Mouse (Mus musculus) lung, postnatal 4 days (tissue): ENCODE measurements at regions not wholly inside any gene's neighbourhood (a gene's known extent, or its start where the extent isn't known, plus 50 kb on each side); places are given as distances from the start of the nearest gene placed in this dataset.
A peak's percentile ranks its signal among the peaks of the same experiment; 100 is the strongest.

Source experiments
- DNase-seq, 2 experiments: peaks; one replicate each; pipeline ENCODE4 v3.0.0; 2021

DNA sequence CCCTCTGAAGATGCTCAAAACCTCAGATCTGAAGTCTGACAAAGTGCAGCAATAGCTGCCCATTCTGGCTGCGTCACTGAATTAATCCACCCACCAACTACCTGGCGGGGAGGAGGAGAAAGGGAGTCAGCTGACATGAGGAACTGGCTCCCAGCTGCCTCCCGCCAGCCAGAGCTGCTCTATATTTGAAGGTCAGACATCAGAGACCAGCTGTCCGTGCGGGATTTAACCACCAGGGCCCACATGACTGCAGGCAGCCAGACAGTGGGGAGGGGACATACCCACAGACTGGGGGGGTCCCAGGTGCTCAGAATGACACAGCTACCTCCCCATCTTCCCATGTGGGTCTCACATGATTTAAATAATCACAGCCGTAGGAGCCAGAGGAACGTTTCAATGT, 94.8 kb upstream of the Aldh1b1 start:
- no peak for DNase-seq

- no peak for DNase-seq
These were observed 99.2 kb upstream of the Aldh1b1 start for GRCm38 (mm10) chr4:45699601-45700000.

- DNase-seq, result no peak
These were observed 103.6 kb upstream of the Aldh1b1 start for GRCm38 (mm10) chr4:45695239-45695638.

DNA sequence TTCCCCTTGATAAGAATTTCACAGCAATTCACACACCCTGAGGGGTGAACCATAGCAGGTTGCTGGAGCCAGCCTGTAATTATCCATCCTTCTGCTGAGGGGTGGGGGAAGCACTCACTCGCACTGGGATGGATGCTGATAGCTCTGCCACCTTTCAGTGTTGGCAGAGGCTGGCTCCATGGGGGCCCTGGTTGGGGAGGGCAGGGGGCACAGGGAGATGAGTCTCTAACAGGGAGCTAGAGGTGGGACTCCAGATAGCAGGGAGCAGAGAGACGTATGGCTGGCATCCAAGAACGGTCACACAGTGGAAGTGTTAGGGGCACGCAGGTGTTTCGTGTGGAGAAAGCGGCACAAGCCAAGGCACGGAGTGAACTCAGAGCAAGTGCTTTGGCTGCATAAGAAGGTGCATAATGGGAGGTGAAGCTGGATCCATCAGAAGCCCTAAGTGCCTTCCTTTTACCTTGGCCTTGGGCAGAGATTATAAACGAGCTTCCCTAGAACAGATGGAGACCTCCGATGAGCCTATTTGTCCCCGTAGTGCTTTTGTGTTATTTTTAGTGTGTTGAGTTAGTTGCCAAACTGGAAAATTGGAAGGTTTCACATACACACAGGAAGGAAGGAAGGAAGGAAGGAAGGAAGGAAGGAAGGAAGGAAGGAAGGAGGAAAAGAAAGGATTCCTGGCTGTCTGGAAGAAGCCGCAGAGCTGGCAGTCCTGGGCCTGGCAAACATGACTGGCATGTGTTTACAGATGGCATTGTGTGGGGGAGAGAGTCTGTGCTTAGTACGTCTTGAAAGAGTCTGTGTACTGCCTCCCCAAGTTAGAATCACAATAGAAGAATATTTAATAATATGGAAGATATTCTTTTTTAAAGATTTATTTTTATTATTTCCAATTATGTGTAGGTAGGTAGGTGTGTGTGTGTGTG, 108.6 kb upstream of the Aldh1b1 start:
- no peak for DNase-seq

GRCm38 (mm10) chr4:45689572-45689971, 109.2 kb upstream of the Aldh1b1 start:
- DNase-seq, result no peak

DNA sequence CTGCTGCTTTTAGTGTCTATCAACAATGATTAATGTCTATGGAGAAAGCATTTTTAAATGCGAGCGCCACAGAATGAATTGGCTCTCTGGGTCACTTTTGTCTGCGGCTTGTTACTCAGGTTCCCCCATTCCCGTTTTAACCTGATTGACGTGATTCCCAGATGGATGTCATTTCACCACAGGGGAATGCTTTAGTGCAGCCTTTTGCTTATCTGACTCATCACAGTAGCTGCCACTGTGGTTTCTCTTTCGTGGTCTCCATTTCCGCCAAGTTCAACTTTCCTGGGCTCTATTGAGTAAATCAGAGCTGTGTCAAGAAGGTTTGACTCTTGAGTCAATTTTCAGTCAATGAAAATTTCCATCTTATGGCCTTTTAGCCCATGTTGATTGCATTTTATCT, 110.6 kb upstream of the Aldh1b1 start:
- no peak for DNase-seq

DNA sequence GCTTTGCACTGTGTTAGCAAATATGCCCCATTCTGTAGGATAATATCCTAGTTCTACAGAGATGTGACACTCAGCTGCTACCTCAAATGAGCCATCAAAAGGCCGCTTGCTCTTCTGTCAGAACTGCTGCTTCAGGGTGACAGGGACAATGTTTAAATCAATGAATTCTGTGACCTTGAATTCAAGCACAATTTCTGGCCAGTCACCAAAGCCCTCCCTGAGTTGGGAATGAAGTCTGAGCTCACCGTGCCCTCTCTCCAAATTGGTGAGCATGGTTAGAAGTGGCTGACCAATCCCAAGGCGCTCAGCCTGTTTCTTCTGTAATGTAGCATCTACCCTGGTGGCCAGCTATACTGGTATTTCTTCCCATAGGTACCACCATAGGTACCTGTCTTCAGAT, 113.8 kb upstream of the Aldh1b1 start:
- DNase-seq, result no peak

DNA sequence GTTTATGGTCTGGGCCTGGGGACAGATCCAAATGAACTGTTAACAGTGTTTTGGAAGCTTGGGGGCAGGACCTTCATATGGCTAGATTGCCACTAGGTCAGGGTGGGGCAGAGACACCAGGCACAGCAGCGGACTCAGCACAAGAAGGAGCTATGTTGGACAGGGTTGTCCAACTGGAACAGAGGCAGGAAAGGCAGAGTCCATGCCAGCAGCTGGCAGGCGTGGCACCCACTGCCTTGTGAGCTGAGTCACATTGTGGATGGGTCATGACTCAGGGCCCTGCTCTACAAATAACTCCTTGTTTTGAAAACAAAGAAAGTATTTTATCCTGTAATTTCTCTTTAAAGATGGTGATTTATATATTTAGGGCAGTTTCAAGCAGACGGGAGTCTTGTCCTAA, 115.6 kb upstream of the Aldh1b1 start:
- no peak for DNase-seq

DNA sequence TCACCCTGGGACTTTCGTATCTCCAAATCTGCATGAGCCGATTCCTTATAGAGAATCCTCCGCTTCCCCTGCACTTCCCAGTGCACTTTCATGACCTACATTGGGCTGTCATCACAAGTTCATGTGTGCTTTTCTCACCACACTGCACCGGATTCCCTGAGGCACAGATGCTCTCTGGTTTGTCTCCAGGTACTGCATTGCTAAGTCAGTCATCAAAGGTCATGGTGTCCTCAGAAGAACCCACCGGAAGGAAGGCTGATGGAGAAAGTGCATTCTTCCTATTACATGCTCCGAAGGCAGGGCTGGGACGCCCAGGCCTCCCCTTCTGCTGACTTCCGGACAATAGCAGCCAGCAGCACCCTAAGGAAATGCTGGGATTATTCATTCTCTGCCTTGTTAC, 116.1 kb upstream of the Aldh1b1 start:
- DNase-seq, result no peak

- DNase-seq, result peak in 1 of 2 experiments; percentile 12
These were observed 122.7 kb upstream of the Aldh1b1 start for GRCm38 (mm10) chr4:45676137-45676536.

DNA sequence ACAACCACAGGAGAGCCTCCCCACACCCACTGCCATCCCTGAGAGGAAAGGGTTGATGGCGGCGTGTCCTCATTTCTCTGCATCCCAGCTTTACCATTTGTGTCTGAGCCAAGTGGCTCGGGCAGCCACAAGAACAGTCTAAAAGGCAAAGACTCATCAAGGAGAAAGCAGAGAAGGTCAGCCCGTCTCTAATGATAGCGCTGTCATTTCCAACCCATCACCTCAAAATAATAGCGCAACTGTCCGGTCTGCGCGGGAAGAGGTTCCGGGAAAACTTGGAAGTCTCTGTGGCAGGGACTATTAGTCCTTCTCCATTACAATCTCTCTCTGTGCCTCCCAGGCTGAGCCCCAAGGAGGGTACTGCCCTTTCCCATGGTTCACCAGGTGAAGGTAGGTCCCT, 124.5 kb upstream of the Aldh1b1 start:
- no peak for DNase-seq

DNA sequence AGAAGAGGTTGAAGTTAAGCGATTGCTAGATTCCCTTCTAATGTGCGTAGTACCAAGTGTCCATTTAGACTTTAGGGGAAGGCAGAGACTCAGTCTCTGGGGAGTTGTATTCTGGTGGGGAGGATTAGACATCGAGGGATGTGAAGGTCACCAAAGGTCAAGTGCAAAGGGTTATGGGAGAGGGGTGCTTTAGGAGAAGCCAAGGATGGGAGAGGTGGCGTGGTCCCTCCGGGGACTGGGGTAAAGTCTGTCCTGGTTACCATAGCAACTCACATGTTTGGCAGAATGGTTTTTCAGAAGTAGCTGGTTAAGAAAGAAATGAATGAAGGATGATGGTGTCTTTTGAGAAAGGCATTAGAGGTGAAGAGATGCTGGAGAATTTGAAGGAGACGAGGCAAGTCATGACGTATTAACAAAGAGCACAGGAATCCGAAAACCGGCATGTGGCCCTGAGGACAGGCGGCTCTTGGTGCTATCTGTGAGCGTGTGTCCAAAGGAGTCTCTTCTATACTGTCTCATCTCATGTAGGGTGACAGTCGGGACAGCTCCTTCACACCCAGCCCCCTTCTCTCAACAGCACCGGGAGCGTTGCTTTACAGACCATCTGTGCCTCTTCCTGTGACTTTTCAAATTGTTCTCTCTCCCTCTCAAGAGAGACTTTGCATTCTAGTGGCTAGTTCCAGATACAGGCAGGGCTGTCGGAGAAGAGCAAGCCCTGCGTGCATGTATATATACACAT, 125.6 kb upstream of the Aldh1b1 start:
- no peak for DNase-seq

DNA sequence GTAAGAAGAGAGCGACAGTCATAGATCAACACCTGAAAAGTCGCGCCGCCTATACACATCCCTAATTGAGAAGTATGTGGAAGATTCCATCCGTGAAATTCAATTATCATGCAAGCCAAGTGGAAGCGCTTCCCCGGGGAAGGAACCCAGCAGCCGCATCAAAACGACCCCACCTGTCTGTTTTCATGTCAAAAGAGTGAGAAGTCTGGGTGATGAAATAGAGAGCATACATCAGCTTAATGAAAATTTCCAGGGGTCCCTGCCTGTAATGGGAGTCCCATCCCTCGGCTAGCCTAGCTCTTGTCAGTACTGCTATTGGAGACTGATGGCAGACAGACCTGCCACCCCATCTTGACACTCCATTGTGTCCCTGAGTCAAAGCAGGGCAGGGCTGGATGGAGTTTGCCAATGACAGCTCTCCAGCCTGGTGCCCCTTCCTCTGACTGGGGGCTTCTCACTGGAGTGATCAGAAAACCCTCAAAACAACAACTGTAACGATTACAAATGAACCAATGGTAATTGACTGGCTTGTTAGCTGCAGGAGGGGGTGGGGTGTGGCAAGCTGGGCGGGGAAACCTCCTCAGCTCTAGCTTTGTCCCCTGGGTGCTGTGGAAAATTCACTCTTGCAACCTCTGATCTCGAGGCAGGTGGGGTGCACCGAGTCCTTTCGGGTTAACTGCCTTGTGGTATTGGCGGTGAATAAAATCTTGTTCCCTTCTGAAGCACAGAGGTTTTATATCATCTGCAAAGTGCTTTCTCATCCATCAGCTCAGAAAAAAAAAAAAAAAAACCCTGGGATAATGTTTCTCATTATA, 126.4 kb upstream of the Aldh1b1 start:
- no peak for DNase-seq

- no peak for DNase-seq
These were observed 132.1 kb upstream of the Shb start for GRCm38 (mm10) chr4:45664372-45664771.

DNA sequence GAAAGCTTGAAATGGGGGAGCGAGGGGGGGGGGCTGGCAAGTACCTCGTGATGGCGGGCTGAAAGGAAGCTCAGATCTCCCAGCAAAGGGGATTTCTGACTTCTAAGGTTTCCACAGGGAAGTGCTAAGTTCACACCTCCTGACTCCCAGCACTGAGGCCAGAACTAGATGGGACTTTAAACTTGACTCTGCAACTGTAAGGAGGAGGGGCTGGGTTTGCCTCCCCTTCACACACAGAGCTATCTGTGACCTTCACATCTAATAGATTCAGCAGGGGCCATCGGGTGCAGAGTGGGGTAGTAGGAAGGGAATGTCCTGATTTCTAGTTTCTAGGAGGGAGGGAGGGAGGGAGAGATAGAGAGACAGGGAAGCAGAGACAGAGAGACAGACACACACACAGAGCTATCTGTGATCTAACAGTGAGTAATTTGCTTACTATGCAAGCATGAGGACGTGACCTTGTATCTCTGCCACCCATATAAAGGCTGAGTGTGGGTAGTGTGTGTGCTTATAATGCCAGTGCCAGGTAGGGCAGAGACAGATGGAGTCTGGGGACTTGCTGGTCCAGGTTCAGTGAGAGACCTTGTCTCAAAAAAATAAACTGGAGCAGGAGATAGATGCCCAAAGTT, 125.2 kb upstream of the Shb start:
- DNase-seq, result no peak

DNA sequence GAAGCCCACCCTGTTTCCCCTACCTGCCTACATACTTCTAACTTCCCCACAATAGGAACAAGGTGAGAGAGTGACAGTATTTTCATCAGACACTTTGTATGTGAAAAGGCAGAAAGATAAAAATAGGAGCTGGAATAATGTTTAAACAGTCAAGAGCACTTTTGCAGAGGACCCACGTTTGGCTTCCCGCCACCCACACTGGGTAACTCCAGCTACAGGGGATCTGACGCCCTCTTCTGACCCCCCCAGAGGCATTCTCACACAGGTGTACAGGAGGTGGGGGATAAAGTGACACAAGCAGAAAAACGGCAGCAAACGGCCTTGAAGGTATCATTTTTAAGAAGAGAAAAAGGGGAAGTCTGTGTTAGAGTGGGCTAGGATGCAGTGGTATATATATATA, 123.5 kb upstream of the Shb start:
- DNase-seq, result peak; percentile 13 to 52

GRCm38 (mm10) chr4:45654804-45655155, 122.5 kb upstream of the Shb start:
- no peak for DNase-seq

DNA sequence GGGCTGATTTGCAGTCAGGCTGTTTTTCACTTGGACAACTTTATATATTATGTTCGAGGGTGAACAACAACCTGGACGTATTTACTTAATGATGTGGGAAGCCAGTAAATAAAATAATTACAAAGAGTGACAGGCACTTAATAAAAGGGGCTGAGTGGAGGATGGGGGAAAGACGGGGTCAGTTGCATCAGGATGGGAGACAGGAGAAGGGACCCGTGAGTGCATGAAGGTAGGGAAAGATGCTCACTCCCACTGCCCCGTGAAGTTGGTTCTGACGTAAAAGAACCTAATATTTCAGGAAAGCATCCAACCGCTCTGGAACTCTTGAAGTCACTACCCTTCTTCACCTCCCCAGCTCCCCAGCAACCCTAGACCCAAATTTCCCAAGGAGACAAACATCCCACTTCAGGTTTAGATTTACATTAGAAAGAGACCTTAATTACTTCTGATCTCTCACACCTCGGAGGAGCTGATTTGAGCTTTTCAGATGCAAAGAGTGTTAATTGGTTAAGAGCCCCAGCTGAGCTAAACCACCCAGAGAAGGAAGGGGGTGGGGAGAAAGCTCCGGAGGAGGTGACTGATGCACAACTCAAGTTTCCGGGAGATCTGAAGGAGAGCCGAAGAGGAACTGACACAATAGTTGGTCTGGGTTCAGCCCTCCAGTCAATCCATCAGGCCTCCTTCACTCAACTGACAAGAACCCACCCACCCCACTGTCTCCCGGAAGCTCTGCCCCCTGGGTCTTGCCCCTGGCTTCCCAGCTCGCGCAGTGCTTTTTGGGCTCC, 121.9 kb upstream of the Shb start:
- DNase-seq, result peak; percentile 13 to 25

DNA sequence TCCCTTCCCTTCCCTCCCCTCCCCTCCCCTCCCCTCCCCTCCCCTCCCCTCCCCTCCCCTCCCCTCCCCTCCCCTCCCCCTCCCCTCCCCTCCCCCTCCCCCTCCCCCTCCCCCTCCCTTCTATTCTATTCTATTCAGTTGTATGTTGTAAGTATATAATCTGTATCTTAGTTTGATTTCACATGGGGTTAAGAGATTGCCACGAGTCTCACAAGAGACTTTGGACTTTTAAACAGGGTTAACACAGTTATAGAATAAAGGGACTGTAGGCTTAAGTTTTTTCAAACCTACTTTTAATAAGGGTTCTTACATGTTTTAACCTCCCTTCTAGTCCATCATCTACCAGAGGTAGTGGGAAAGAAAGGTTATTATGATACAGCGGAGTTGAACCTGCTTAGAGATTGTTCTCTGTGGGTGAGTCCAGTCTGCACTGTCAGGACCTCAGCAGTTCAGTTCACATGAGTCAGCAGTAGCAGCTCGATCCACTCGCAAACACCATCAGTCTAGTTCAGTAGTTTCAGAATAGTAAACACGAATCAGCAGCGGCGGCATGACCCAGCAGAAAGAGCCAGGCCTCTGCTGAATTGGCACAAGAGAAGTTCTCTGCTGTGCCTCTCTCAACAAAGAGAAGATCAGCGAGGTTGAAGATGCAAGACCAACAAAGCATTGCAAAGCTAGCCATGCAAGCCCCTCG, 116.8 kb upstream of the Shb start:
- no peak for DNase-seq

DNA sequence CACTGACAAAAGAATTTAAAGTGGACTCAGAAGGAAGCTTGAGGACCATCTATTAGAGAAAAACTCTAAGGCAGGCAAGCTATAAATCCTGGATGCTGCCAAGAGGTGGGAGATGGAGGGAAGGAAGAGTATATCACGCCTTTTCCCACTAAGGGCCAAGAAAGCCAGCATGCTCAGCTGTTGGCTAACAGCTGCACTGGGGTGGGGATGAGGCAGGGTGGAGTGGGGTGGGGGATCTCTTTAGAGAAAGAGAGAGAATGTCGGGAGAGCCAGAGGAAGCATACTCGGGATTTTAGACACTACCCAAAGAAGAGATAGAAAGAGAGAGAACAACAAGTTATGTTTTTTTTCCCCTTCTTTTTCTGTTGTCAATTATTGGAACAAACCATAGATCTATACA, 115.2 kb upstream of the Shb start:
- no peak for DNase-seq

GRCm38 (mm10) chr4:45642604-45643003, 110.3 kb upstream of the Shb start:
- DNase-seq, result no peak

GRCm38 (mm10) chr4:45641272-45641671, 109.0 kb upstream of the Shb start:
- no peak for DNase-seq
